Mouse (Mus musculus) bone marrow, adult 2 months (tissue): ENCODE measurements at regions not wholly inside any gene's neighbourhood (a gene's known extent, or its start where the extent isn't known, plus 50 kb on each side); places are given as distances from the start of the nearest gene placed in this dataset.

Experiments
- H3K27ac ChIP-seq: fragments of 200-500 bp; 2 replicates; pipeline ENCODE4 v1.5.1; 2012; ENCODE audit warnings: low read depth, mild to moderate bottlenecking, control low read depth, inconsistent platforms, low read length; ENCODE audit not compliant: control insufficient read depth, poor library complexity, insufficient read depth
- H3K4me1 ChIP-seq: fragments of 200-500 bp; 2 replicates; pipeline ENCODE4 v1.6.1; 2011; ENCODE audit warnings: low read length; ENCODE audit not compliant: control insufficient read depth, insufficient read depth
- H3K4me3 ChIP-seq: fragments of 200-500 bp; replicated peaks from 2 replicates; pipeline ENCODE3; 2011; ENCODE audit warnings: mild to moderate bottlenecking, low read depth, low read length, control low read depth; ENCODE audit not compliant: control insufficient read depth
- CTCF ChIP-seq: fragments of 200-500 bp; IDR thresholded peaks from 2 replicates; pipeline ENCODE4 v1.5.1; 2011; ENCODE audit warnings: low read length, control low read depth; ENCODE audit not compliant: control insufficient read depth, insufficient read depth
- POLR2A ChIP-seq: fragments of 200-500 bp; IDR thresholded peaks from 2 replicates; pipeline ENCODE4 v1.6.1; 2011; ENCODE audit warnings: low read depth, mild to moderate bottlenecking, control low read depth, low read length, borderline replicate concordance; ENCODE audit not compliant: control insufficient read depth
- WGBS: fragments of 180-500 bp; shearing (Covaris S2); methylation state at CpG from one replicate; pipeline ENCODE4 v1.1.7; 2018; 5-methylcytosine and 5-hydroxymethylcytosine counted together

DNA sequence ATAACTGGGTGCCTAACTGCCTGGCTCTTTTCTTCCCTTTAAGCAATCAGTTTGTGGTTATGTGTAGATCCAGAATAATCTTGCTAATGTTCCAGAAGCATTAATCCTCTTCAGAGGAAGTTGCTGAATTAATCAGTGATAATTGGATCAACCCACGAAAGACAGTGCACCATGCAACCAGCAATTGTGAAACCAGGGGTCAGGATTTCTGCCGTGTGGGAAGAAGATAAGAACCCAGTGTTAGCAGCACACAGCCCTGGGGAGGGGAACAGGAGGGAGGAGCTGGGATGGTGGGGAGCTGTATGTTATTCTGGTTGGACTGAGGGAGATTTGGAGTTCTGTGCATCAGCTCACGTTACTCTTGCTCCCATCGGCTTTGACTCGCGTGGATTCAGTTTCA lies 75.5 kb upstream of the Gm5148 start:
- WGBS = 61% methylated on average over 6 of the region's 6 CpGs
- no peak overlapping the region for H3K27ac ChIP-seq
- H3K4me1 ChIP-seq = no peaks in the 10 kb centered on the region; the same call in none of the 2 replicates
- TF ChIP-seq POLR2A = no peak
- no peak for TF ChIP-seq CTCF
- no peak overlapping the region for H3K4me3 ChIP-seq

DNA sequence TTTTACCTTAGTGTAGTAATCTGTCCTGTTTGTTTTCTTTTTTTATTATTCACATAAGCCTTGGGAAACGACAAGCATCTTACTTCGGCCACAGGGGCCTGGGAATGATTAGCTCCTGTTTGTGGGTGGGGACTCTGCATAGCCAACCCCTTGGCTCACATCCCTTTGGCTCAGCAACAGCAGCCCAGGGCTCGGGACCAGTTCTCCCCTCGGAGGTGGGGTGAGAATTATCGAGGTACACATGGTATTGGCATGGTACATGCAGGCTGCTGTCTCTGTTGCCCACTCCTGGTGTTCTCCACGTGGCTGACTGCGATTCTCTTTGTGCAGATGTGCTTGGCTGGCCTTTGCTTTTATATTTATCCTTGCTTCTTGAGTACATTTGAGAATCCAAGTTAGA lies 65.4 kb upstream of the Gm5148 start:
- TF ChIP-seq CTCF (no peak), POLR2A (no peak)
- H3K4me3 ChIP-seq = no peak overlapping the region
- H3K27ac ChIP-seq = no peak overlapping the region
- 78% methylated on average over 7 of the region's 7 CpGs for WGBS
- H3K4me1 ChIP-seq = no peaks in the 10 kb centered on the region

DNA sequence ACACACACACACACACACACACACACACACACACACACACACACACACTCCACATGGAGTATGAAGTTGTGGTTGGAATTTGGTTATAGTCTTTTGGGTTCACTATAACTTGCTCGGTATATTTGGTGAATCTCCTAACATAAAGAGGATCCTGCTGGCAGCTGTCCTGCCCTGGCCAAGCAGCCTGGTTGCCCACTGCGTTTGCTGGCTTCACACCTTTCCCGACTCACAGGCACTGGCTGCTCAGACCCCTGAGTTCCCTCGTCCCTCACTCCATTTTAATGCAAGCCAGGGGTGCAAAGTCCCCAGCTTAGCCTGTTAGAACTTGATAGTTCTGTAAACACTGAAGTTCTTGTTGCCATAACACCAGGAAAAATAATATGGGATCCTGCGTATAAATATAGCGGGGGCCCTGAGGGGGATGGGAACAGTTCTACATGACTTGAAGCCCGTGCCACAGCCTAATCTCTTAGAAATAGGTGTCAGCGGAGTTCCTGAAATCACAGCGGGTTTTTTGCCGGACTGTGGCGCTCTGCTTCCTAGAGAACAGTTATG lies 64.9 kb upstream of the Gm5148 start:
- Histone ChIP-seq H3K27ac (no peak overlapping the region), H3K4me3 (no peak overlapping the region), H3K4me1 (no peaks in the 10 kb centered on the region)
- 86% methylated on average over 11 of the region's 11 CpGs for WGBS
- TF ChIP-seq CTCF (no peak), POLR2A (no peak)

DNA sequence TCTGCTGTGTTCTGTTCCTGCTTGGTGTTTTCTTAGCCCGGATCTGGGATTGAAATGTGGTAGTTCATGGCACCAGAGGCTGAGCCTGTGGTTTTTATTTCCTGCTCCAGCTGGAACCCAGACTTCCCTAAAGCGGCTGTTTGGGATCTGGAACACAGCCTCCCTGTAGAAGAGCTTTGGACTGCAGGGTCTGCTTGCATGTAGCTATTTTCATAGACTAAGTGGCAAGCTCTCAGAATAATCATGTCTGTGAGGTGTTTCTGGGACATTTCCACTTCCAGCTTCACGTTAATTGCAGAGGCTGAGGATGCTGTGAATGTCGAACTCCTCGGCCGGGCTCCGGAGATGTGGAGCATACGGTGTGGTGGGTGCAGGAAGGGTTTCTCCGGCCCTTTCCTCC lies 64.1 kb upstream of the Gm5148 start:
- TF ChIP-seq POLR2A = no peak
- TF ChIP-seq CTCF = no peak
- 53% methylated on average over 9 of the region's 9 CpGs for WGBS
- Histone ChIP-seq H3K4me3 (no peak overlapping the region), H3K27ac (no peak overlapping the region), H3K4me1 (no peaks in the 10 kb centered on the region)

DNA sequence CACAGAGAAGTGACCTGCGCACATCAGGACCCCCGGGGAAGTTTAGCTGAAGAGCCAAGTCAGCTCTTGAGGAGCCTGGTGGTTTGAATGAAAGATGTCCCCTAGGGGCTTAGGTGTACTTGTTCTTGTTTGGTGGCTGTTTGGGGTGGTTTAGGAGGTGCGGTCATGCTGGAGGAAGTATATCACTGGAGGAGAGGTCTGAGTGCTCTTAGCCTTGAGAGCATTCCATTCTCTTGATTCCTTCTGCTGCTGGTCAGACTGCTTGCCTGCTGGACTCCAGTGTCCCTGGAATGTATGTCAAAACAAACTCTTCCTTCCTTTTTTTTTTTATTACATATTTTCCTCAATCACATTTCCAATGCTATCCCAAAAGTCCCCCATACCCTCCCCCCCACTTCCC lies 62.5 kb upstream of the Gm5148 start:
- TF ChIP-seq CTCF = no peak
- TF ChIP-seq POLR2A = no peak
- no peak overlapping the region for H3K27ac ChIP-seq
- 83% methylated on average over 3 of the region's 3 CpGs for WGBS
- H3K4me1 ChIP-seq = no peaks in the 10 kb centered on the region
- H3K4me3 ChIP-seq = no peak overlapping the region

DNA sequence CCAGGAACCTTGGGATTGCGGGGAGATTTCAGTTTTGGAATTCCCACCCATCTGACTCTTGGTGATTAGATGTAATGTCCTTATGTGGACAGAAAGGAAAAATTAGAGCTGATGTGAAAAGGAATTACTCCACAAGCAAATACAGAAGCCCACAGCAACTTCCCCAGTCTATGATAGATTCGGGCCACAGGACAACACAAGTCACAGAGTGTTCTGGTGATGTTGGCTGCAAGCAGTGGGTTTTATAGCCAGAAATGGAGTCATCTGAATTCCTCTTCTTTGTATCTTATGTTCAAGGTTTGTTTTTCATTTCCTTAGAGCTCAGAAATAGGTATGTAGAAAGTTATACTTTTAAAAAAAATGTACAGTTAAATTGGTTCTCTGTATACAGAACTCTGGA lies 56.8 kb upstream of the Gm5148 start:
- TF ChIP-seq POLR2A = no peak
- no peak for TF ChIP-seq CTCF
- Histone ChIP-seq H3K27ac (no peak overlapping the region), H3K4me3 (no peak overlapping the region), H3K4me1 (no peaks in the 10 kb centered on the region)
- 78% methylated on average over 2 of the region's 2 CpGs for WGBS

DNA sequence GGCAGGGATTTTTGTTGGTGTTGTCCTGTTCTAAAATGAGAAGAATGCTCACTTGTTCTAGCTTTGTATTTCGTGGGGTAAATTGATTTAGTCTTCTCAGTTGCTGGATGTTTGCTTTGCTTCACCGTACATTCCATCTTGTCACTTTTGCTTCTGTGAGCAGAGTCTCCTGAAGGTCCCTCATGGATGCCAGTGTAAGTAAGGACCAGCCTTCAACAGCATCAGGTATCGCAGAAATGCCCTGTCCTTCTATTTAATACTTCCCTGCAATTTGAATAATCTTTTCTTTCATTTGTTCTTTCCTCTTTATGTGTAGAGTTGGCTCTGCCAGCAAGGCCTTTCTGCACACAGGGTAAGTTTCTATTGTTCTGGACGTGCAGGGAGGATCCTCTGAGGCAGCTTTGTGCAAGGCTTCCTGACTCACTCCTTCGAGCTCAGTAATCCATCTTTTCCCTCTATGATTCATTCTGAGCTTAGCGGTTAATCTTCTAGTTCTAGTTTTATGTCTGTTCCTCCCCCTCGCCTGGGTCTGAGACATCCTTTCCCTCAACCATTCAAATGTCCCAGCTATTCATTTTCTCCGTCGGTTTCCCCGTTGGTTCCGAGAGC lies 55.7 kb upstream of the Gm5148 start:
- TF ChIP-seq POLR2A = no peak
- TF ChIP-seq CTCF = no peak
- Histone ChIP-seq H3K4me3 (no peak overlapping the region), H3K4me1 (no peaks in the 10 kb centered on the region), H3K27ac (no peak overlapping the region)
- WGBS = 82% methylated on average over 11 of the region's 11 CpGs

DNA sequence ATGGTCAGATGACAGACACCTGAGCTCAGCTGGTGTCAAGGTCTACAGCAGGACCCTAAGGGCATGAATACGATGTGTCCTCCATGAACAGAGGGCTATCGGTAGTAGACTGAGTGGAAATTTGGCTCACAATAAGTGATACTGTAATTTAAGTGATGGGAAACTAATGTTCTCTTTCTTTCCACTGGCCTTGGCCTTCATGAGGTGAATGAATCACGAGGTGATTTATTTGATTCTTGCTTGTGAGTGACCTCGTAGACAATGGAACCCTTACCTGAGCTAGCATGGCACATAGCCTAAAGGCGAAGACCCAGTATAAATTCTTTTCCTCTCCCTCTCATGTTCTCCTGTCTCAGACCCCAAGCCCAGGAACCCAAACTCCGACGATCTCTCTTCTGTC lies 54.1 kb upstream of the Gm5148 start:
- Histone ChIP-seq H3K4me3 (no peak overlapping the region), H3K4me1 (no peaks in the 10 kb centered on the region), H3K27ac (no peak overlapping the region)
- WGBS = 87% methylated on average over 7 of the region's 7 CpGs
- TF ChIP-seq POLR2A (no peak), CTCF (no peak)

DNA sequence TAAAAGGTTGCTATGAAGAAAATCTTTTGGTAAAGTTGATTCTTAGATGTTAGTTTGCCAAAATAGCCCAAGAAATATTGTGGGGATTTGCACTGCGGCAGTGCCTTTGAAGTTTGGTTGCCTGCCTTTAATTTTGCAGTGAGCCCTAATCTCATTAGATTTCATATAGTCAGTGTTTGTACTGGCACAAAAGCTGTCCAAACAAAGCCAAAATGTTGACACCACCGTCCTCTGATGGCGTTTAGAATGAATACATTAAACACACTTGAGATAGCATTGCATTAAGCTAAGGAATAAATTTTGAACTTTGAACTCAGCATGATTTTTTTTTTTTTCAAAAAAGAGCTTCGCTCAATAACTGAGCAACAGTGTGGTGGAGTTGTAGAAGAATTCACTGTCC lies 51.9 kb upstream of the Gm5148 start:
- TF ChIP-seq CTCF = no peak
- TF ChIP-seq POLR2A = no peak
- no peaks in the 10 kb centered on the region for H3K4me1 ChIP-seq
- H3K4me3 ChIP-seq = no peak overlapping the region
- H3K27ac ChIP-seq = no peak overlapping the region
- WGBS = 73% methylated on average over 4 of the region's 4 CpGs
